Mouse (Mus musculus): ENCODE data around the gene Sparcl1.

- TF ChIP-seq TAL1 (IDR thresholded peaks at IDR 0.05; ENCODE audit: low read length): no peak
- no peak for TF ChIP-seq GATA1 (IDR thresholded peaks at IDR 0.05; ENCODE audit: low read length)
Measured at GRCm38 (mm10) chr5:104042906-104043305, 70.6 kb downstream of the Sparcl1 start.

Data from erythroblast, embryonic 14.5 days (primary cell).